Mouse (Mus musculus): ENCODE data around the gene Gtf2a2. TPM values are rescaled to one million over a fixed set of nuclear protein-coding genes. Genes with fewer than 3 reads are reported as not detected.
A peak's percentile ranks its signal among the peaks of the same experiment; 100 is the strongest.

The Gtf2a2 gene
- polyA plus RNA-seq, 1 experiment from 2014 or later: 205 TPM

GRCm38 (mm10) chr9:69999318-69999717 lies 13.0 kb upstream of the Gtf2a2 start:
- H3K27me3 ChIP-seq (replicated peaks): no peaks in the 10 kb centered on the region
- no peak overlapping the region for H3K4me2 ChIP-seq
- ATAC-seq (ENCODE audit: insufficient read depth, low FRiP score, low read depth): no peak
- no peaks in the 10 kb centered on the region for H3K9me3 ChIP-seq
- no peaks in the 10 kb centered on the region for H3K4me1 ChIP-seq
- no peak overlapping the region for H3K27ac ChIP-seq
- peaks cover 51% of the 10 kb centered on the region for H3K36me3 ChIP-seq
- H3K4me3 ChIP-seq (replicated peaks): no peak overlapping the region
- no peak overlapping the region for H3K9ac ChIP-seq
- WGBS: 86% methylated on average over 1 of the region's 1 CpGs

- Histone ChIP-seq H3K9me3 (no peaks in the 10 kb centered on the region), H3K9ac (no peak overlapping the region), H3K36me3 (peaks cover 51% of the 10 kb centered on the region), H3K27ac (no peak overlapping the region), H3K4me1 (no peaks in the 10 kb centered on the region), H3K27me3 (replicated peaks) (no peaks in the 10 kb centered on the region), H3K4me3 (replicated peaks) (no peak overlapping the region), H3K4me2 (no peak overlapping the region)
- 81% methylated on average over 10 of the region's 10 CpGs for WGBS
- no peak for ATAC-seq (ENCODE audit: insufficient read depth, low FRiP score, low read depth)
Measured at GRCm38 (mm10) chr9:70003516-70003915, 8.8 kb upstream of the Gtf2a2 start.

- H3K27me3 ChIP-seq (replicated peaks): no peaks in the 10 kb centered on the region
- WGBS: 87% methylated on average over 5 of the region's 5 CpGs
- no peak overlapping the region for H3K4me2 ChIP-seq
- H3K9me3 ChIP-seq: no peaks in the 10 kb centered on the region
- no peak overlapping the region for H3K9ac ChIP-seq
- peaks cover 25% of the 10 kb centered on the region for H3K36me3 ChIP-seq
- peaks cover 1% of the 10 kb centered on the region; the same call in 1 of the 2 replicates for H3K4me1 ChIP-seq
- no peak overlapping the region for H3K4me3 ChIP-seq (replicated peaks)
- ATAC-seq (ENCODE audit: insufficient read depth, low FRiP score, low read depth): no peak
- H3K27ac ChIP-seq: no peak overlapping the region
Measured at GRCm38 (mm10) chr9:70006984-70007383, 5.4 kb upstream of the Gtf2a2 start.

- Histone ChIP-seq H3K36me3 (peaks cover 20% of the 10 kb centered on the region), H3K9me3 (no peaks in the 10 kb centered on the region), H3K27me3 (replicated peaks) (no peaks in the 10 kb centered on the region), H3K4me2 (no peak overlapping the region), H3K9ac (no peak overlapping the region), H3K27ac (no peak overlapping the region), H3K4me1 (peaks cover 3% of the 10 kb centered on the region; the same call in 1 of the 2 replicates), H3K4me3 (replicated peaks) (no peak overlapping the region)
- WGBS: 88% methylated on average over 14 of the region's 14 CpGs
- ATAC-seq (ENCODE audit: insufficient read depth, low FRiP score, low read depth): no peak
Measured at GRCm38 (mm10) chr9:70007506-70008248, 4.7 kb upstream of the Gtf2a2 start.

GRCm38 (mm10) chr9:70009754-70010304 lies 2.5 kb upstream of the Gtf2a2 start:
- Histone ChIP-seq H3K36me3 (peaks cover 13% of the 10 kb centered on the region; the same call in 1 of the 2 replicates), H3K9me3 (no peaks in the 10 kb centered on the region), H3K4me3 (replicated peaks) (no peak overlapping the region), H3K4me2 (no peak overlapping the region), H3K27ac (no peak overlapping the region), H3K4me1 (peaks cover 13% of the 10 kb centered on the region), H3K9ac (no peak overlapping the region), H3K27me3 (replicated peaks) (no peaks in the 10 kb centered on the region)
- ATAC-seq (ENCODE audit: insufficient read depth, low FRiP score, low read depth): no peak
- 83% methylated on average over 8 of the region's 8 CpGs for WGBS

GRCm38 (mm10) chr9:70010781-70011473 lies 1.4 kb upstream of the Gtf2a2 start:
- Histone ChIP-seq H3K4me1 (peaks cover 13% of the 10 kb centered on the region), H3K36me3 (peaks cover 10% of the 10 kb centered on the region; the same call in 1 of the 2 replicates), H3K9ac (no peak overlapping the region), H3K4me3 (replicated peaks) (no peak overlapping the region), H3K4me2 (no peak overlapping the region), H3K27me3 (replicated peaks) (no peaks in the 10 kb centered on the region), H3K9me3 (no peaks in the 10 kb centered on the region), H3K27ac (no peak overlapping the region)
- ATAC-seq (ENCODE audit: insufficient read depth, low FRiP score, low read depth): no peak
- 87% methylated on average over 5 of the region's 5 CpGs for WGBS

- WGBS: 62% methylated on average over 14 of the region's 14 CpGs
- peak overlapping the region; percentile 89 for H3K4me3 ChIP-seq (replicated peaks)
Measured at GRCm38 (mm10) chr9:70011537-70012407, 578 bp upstream of the Gtf2a2 start.

GRCm38 (mm10) chr9:70015632-70016031 lies 3.3 kb downstream of the Gtf2a2 start:
- H3K27ac ChIP-seq: no peak overlapping the region
- H3K4me1 ChIP-seq: peaks cover 13% of the 10 kb centered on the region
- H3K4me2 ChIP-seq: no peak overlapping the region
- peaks cover 3% of the 10 kb centered on the region; the same call in 1 of the 2 replicates for H3K36me3 ChIP-seq
- no peaks in the 10 kb centered on the region for H3K9me3 ChIP-seq
- no peaks in the 10 kb centered on the region for H3K27me3 ChIP-seq (replicated peaks)
- 92% methylated on average over 2 of the region's 2 CpGs for WGBS
- no peak overlapping the region for H3K4me3 ChIP-seq (replicated peaks)
- no peak overlapping the region for H3K9ac ChIP-seq
- ATAC-seq (ENCODE audit: insufficient read depth, low FRiP score, low read depth): no peak

More at GRCm38 (mm10) chr9:70011537-70012407, 578 bp upstream of the Gtf2a2 start:
- H3K4me2 ChIP-seq: peak overlapping the region; percentile 57
- peaks cover 10% of the 10 kb centered on the region; the same call in 1 of the 2 replicates for H3K36me3 ChIP-seq
- H3K27ac ChIP-seq: peak overlapping the region; percentile 92
- ATAC-seq (ENCODE audit: insufficient read depth, low FRiP score, low read depth): 0 out of 2 replicates have a peak, but pooled peaks have one; percentile 9
- H3K9me3 ChIP-seq: no peaks in the 10 kb centered on the region
- H3K27me3 ChIP-seq (replicated peaks): no peaks in the 10 kb centered on the region
- H3K4me1 ChIP-seq: peaks cover 13% of the 10 kb centered on the region
- peak overlapping the region; percentile 94; the same call in 1 of the 2 replicates for H3K9ac ChIP-seq

- Histone ChIP-seq H3K27ac (no peak overlapping the region), H3K36me3 (peaks cover 3% of the 10 kb centered on the region; the same call in 1 of the 2 replicates), H3K9ac (no peak overlapping the region), H3K27me3 (replicated peaks) (no peaks in the 10 kb centered on the region), H3K4me2 (no peak overlapping the region), H3K4me3 (replicated peaks) (no peak overlapping the region), H3K9me3 (no peaks in the 10 kb centered on the region), H3K4me1 (0 out of 2 replicates have a peak, but pooled peaks cover 3% of the 10 kb centered on the region)
- ATAC-seq (ENCODE audit: insufficient read depth, low FRiP score, low read depth): no peak
Measured at GRCm38 (mm10) chr9:70018879-70019278, 6.5 kb downstream of the Gtf2a2 start.

GRCm38 (mm10) chr9:70021610-70022009 lies 9.3 kb downstream of the Gtf2a2 start:
- Histone ChIP-seq H3K27ac (no peak overlapping the region), H3K4me2 (no peak overlapping the region)

GRCm38 (mm10) chr9:70022083-70022482 lies 9.7 kb downstream of the Gtf2a2 start:
- ATAC-seq (ENCODE audit: insufficient read depth, low FRiP score, low read depth): peak; percentile 53; the same call in 1 of the 2 replicates
- no peak overlapping the region for H3K27ac ChIP-seq
- no peaks in the 10 kb centered on the region for H3K4me1 ChIP-seq
- no peak overlapping the region for H3K4me3 ChIP-seq (replicated peaks)
- H3K27me3 ChIP-seq (replicated peaks): no peaks in the 10 kb centered on the region
- no peak overlapping the region for H3K4me2 ChIP-seq
- WGBS: 80% methylated on average over 4 of the region's 4 CpGs
- peaks cover 2% of the 10 kb centered on the region; the same call in 1 of the 2 replicates for H3K36me3 ChIP-seq
- no peak overlapping the region for H3K9ac ChIP-seq
- H3K9me3 ChIP-seq: no peaks in the 10 kb centered on the region

More at GRCm38 (mm10) chr9:70021610-70022009, 9.3 kb downstream of the Gtf2a2 start:
- Histone ChIP-seq H3K36me3 (peaks cover 3% of the 10 kb centered on the region; the same call in 1 of the 2 replicates), H3K9me3 (no peaks in the 10 kb centered on the region), H3K27me3 (replicated peaks) (no peaks in the 10 kb centered on the region), H3K4me3 (replicated peaks) (no peak overlapping the region), H3K9ac (no peak overlapping the region), H3K4me1 (no peaks in the 10 kb centered on the region)
- no peak for ATAC-seq (ENCODE audit: insufficient read depth, low FRiP score, low read depth)
- 70% methylated on average over 1 of the region's 1 CpGs for WGBS

Measured in stomach, embryonic 15.5 days (tissue).